Mouse (Mus musculus): ENCODE data around the gene Lin7c. TPM values are rescaled to one million over a fixed set of nuclear protein-coding genes. Genes with fewer than 3 reads are reported as not detected.

Lin7c gene
- total RNA-seq, 2 experiments from 2014 or later: 124 to 133 TPM

DNA sequence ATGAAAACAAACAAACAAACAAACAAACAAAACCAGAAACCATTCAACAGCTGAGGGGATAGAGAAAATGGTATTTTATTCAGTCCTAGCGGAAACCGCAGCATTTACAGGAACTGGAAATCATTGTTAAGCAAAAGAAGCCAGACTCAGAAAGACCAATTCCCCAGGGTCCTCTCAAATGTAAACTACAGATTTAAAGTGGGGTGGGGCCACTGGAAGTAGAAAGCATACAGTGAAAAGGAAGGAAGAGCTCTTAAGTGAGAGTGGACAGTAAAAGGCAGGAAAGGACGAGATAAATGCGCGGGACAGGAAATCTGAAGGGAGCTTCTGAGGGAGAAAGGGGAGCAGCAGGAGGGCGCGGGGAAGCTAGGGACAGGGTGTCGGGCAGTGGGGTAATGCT, 22.6 kb downstream of the Lin7c start:
- intact Hi-C loops (cut with DNase I): loop anchor here (10.0 kb wide), 1 partner anchor 102 kb away; the partner anchor contains the start of gene Ccdc34
- DNase-seq (ENCODE audit: extremely low spot score in 1 of 2, low spot score in 2 of 2): no peak

DNA sequence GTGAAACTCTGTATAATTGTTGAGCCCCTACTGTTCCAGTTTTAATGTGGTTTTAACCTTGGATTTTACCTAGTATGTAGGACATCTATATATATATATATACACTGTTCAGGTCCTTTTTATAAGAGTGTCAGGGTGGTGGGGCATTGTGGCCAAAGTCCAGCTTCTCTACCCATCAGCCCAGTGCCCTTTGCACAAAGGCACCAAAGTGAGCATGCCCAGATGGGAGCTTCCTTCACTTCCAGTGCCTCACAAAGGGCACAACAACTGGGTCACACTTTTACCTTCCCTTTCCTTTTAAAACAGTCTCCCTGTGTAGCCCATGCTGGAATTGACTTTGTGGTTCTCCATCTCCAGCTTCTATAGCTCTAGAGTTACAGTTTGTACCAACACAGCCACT, 23.9 kb downstream of the Lin7c start:
- intact Hi-C loops (cut with DNase I): loop anchor here (10.0 kb wide), 1 partner anchor 100 kb away; the partner anchor contains the start of gene Ccdc34
- DNase-seq (ENCODE audit: extremely low spot score in 1 of 2, low spot score in 2 of 2): no peak

DNA sequence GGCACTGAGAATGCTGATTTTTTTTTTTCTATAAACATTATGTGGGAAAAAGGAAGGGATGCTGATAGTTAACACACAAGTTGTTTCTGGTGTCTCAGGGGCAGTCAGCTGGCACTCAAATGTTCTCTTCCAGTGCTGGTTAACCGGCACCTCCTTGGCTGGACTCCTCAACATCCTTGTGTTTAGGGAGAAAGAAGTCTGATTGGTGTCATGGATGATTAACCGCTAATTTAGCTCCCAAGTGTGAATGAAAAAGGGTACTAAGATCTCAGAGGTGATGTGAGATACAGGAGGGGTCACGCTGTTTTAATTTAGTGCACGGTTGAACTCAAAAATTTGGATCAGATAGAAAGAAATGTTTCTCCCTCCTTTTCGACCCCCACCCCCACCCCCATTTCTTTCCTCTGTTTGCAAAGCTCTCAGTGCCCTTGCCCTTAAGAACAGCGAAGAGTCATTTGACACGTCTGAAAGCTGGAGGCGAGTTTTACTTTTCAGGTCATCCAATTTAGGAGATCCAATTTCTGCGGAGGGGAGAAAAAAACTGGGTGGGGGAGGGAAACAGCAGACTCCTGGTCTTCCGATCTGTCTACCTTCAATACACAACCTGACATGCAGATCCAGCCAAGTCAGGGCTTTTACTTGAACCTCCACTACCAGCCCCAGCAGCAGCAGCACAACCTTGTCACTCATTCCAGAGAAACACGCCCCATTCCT, 26.3 kb downstream of the Lin7c start:
- no peak for DNase-seq (ENCODE audit: extremely low spot score in 1 of 2, low spot score in 2 of 2)
- intact Hi-C loops (cut with DNase I): loop anchor here (10.0 kb wide), 1 partner anchor 98 kb away; the partner anchor contains the start of gene Ccdc34

DNA sequence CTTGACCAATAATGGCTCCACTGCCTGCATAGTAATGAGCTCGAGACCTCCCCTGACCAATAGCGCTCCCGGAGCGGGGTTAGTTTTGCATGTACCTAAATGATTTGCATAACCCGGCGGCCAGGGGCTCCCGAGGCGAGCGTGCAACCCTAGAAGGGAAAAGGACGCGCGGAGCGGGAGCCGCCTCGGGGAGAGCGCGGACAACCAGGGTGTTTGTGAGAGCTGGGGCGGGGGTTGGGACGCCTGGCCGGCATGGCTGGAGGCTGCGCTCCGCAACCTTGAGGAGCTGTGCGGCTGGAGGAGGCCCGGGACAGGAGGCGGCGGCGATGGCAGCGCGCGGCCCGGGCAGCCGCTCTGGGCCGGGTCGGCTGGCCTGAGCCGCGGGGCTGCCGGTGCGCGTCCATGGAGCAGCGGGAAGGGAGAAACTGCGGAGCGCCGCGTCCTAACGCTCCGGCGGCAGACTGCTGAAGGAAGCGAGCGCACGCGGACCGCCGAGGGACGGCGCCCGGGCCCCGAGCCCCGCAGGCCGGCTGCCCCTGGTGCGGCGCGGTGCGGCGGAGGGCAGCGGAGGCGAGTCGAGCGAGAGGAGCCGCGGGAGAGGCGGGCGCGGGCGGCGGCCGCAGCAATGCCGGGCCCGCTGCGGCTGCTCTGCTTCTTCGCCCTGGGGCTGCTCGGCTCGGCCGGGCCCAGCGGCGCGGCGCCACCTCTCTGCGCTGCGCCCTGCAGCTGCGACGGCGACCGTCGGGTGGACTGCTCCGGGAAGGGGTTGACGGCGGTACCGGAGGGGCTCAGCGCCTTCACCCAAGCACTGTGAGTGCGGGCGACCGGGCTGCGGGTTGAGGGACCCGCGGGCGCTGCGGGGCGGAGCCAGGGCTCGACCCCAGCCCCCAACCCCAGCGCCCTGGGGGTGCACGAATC, 27.1 kb downstream of the Lin7c start, which contains the start of gene Lgr4:
Gene Lgr4 (plus strand): TSS at position 152 of the 918 bp plus-strand sequence.
- intact Hi-C loops (cut with DNase I): loop anchor here (10.0 kb wide), 1 partner anchor 97 kb away; the partner anchor contains the start of gene Ccdc34
- peak; percentile 94 for DNase-seq (ENCODE audit: extremely low spot score in 1 of 2, low spot score in 2 of 2)

DNA sequence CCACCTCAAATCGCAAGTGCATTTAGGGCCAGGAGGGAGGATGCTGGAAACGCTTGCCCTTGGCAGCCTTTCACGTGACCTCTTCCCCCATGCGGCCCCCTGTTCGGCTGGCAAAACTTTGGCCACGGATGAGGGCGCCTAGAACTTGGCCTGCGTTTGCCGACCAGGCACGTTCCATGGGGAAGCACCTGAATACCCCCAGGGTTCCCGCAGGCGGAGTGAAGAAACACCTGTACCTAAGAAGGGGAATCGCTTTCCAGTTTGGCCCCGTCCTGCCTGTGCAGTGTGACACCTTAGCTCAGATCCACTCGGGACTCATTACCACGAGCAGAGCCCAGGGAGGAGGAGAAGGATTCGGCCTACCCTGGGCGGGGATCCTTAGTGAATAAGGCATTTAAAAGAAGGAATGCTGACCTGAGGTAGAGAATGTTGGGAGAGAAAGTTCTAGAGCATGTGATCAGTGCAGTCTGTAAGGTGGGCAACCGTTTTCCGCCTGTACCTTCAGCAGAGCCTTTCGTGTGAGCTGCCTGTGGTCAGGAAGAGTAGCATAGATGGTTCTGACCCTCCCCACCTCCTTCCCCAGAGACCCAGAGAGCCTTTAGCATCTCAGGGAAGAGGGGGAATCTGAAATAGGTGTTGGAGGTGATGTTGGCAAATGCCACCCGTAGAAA, 28.1 kb downstream of the Lin7c start:
- intact Hi-C loops (cut with DNase I): loop anchor here (10.0 kb wide), 1 partner anchor 96 kb away; the partner anchor contains the start of gene Ccdc34
- DNase-seq (ENCODE audit: extremely low spot score in 1 of 2, low spot score in 2 of 2): no peak

DNA sequence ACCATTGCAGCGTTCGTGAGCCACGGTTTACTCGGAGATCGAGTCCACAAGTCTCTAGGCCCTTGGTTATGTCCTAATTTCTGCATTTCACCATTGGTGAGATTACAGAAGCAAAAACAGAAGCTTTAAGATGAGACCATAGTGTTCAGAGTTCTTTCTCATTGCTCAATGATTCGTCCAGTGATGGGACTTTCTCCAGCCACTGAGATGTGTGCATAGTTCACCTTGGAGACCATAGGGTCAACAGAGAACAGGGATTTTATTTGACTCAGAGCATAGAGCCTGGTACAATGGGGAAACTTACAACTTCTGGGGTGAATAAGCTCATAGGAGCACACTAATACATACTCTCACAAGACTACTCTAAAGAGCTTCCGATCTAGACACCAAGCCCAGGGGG, 29.8 kb downstream of the Lin7c start:
- DNase-seq (ENCODE audit: extremely low spot score in 1 of 2, low spot score in 2 of 2): no peak
- intact Hi-C loops (cut with DNase I): no loop called here

DNA sequence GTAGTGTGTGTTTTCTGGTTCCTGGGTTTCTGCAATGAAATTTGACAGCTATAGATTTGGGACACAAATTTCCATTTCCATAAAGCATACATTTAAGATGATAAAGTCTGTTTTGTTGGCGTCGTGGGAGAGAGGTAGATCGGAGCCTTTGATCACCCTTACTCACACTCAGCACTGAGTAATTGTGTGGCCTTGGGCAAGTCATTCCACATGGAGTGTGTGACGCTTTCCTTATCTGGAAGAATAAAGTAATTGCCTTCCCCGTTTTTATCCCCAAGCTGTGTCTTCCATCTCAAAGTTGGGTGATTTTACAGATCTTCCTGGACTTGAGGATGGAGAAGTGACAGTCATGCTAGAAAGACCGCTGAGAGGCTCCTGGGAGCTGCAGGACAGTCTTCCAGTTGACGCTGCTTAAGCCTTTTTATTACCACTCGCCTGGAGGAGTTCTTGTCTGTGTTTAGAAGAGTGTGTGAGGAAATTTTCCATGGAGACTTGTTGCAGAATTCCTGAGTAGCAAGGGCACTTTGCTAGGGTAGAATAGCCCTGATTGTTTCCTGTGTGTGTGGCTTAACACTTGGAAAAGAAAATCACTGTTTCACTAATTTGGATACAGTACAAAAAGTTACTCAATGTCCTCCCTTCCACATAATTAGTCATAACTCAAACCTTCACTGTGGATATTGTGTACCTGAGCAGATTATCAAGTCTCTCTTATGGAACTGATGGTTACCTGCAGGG, 30.8 kb downstream of the Lin7c start:
- intact Hi-C loops (cut with DNase I): no loop called here
- DNase-seq (ENCODE audit: extremely low spot score in 1 of 2, low spot score in 2 of 2): no peak

DNA sequence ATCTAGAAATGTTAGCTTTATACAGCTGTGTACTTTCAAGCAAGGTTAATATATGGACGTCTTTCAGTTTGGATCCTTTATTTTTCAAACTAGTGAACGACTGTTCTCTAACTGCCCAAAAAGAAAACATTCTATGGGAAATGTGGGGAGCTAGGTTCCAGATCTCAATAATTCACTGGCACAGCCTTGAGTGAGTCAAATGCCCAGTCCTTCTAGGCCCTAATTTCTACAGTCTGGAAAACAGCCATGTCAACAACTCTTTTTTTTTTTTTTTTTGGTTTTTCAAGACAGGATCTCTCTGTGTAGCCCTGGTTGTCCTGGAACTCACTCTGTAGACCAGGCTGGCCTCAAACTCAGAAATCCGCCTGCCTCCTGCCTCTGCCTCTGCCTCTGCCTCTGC, 31.7 kb downstream of the Lin7c start:
- intact Hi-C loops (cut with DNase I): no loop called here
- no peak for DNase-seq (ENCODE audit: extremely low spot score in 1 of 2, low spot score in 2 of 2)

DNA sequence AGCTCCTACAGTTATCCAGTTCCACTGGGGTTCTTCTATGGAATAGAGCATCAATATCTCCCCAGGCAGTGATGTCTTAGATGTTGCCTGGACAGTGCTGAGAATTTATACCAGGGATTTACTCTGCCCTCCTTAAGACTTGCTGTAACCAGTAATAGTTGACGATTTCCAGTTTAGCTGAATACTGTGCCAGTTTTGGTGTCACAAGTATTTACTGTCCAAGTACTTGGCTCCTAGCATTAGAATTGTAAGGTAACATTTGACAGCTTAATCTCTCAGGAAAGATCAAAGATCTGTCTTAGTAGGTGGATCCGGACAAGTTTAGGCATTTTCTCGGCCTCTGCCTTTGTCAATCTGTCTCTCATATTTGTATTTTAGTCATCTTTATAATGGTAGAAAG, 32.4 kb downstream of the Lin7c start:
- intact Hi-C loops (cut with DNase I): no loop called here

DNA sequence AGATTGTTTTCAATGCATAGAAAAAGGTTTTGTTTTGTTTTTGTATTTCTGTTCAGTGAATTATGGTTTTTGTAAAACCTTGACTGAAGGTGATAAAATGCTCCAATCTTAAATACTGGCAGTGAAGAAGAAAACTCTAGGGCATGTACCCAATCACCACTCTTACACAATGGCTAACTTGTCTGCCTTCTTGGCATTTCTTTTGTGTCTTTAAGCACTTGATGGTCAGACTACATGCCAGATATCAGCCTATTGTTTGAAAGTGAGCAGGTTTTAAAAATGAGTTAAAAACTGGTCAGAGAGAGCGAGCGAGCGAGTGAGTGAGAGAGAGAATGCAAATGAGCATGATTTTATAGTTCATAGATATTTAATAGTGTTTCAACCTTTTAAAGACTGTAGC, 33.3 kb downstream of the Lin7c start:
- intact Hi-C loops (cut with DNase I): no loop called here
- no peak for DNase-seq (ENCODE audit: extremely low spot score in 1 of 2, low spot score in 2 of 2)

More for the DNA sequence above, 32.4 kb downstream of the Lin7c start:
- DNase-seq (ENCODE audit: extremely low spot score in 1 of 2, low spot score in 2 of 2): no peak

DNA sequence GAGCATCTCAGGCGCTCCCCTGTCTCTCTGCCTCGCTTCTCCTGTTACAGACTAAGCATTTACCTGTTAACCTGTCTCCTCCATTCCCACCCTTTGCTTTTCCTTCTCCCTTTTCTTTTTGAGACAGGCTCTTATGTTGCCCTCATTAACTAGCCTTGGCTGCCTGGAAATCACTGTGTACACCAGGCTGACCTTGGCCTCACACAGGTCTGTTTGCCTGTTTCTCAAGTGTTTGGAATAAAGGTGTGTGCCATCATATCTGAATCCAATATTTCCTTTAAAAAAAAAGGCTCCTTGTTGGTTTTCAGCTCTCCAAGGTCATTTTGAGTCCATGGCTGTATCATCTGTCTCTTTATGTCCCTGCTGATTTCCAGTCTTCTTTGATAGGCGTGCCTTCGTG, 36.3 kb downstream of the Lin7c start:
- intact Hi-C loops (cut with DNase I): no loop called here
- no peak for DNase-seq (ENCODE audit: extremely low spot score in 1 of 2, low spot score in 2 of 2)

DNA sequence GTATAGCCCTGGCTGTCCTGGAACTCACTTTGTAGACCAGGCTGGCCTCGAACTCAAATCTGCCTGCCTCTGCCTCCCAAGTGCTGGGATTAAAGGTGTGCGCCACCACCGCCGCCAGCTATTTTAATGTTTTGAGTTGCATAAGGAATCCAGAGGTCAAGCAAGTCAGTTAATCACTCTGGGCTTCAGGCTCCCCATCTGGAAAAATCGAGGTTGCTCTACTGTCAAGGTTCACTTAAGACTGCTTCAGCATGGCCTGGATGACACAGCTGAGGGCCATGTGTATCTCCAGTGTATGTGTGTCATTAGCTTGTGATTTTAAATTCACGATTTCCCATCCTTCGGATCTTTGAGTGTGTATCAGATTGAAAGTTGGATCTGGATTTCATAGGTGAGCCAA, 36.8 kb downstream of the Lin7c start:
- intact Hi-C loops (cut with DNase I): no loop called here
- DNase-seq (ENCODE audit: extremely low spot score in 1 of 2, low spot score in 2 of 2): no peak

DNA sequence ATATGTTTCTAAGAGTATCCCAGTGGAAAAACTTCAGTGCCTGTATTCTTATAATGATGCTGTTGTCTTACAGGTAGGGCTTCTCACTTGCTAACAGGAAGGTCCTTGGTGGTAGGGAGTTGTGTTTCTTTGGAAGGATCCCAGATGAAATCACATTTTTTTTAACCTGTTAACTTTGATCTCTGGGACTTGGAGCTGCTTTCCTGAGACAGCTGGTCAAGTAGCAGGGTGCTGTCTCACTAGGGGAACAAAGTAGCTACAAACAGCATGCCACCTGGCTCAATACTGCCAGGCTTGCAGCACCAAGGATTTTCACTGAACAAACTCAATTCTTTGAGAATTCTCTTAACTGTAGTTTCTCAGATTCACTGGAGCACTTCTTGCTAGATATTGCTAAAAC, 37.2 kb downstream of the Lin7c start:
- DNase-seq (ENCODE audit: extremely low spot score in 1 of 2, low spot score in 2 of 2): no peak
- intact Hi-C loops (cut with DNase I): no loop called here

DNA sequence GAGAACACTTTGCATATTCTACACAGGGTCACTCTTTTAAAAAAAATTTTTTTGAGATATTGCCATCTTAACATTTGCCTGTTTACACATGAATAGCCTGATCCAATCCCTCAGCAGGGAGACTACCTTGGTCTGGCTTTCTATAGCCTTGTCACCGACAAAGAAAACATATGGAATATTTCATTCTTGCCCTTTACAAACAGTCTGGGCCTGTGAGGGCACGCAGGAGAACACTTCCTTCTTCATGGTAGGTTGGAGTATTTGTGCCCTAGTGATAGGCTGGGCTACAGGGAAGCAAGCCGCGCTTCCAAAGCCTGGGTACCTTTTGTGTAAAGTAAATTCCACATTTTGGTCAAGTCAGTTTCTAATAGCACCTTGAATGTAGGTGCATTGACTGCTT, 38.1 kb downstream of the Lin7c start:
- intact Hi-C loops (cut with DNase I): no loop called here

DNA sequence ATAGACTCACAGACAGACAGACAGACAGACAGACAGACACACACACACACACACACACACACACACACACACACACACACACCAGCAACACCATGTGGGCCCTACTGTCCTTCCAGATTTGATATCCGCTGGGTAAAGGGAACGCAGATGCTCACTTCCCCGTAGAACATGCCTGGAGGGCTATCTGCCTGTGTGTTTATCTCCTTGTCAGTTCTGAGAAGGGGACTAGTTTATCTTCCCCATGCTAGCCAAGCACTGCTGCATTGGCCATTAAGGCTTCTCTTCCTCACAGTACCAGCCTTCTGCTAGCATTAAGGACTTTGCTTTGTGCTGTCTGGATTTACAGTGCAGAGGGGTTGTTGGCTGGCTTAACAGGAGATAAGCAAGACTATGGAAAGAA, 38.6 kb downstream of the Lin7c start:
- intact Hi-C loops (cut with DNase I): no loop called here

More for the DNA sequence above, 38.1 kb downstream of the Lin7c start:
- no peak for DNase-seq (ENCODE audit: extremely low spot score in 1 of 2, low spot score in 2 of 2)

DNA sequence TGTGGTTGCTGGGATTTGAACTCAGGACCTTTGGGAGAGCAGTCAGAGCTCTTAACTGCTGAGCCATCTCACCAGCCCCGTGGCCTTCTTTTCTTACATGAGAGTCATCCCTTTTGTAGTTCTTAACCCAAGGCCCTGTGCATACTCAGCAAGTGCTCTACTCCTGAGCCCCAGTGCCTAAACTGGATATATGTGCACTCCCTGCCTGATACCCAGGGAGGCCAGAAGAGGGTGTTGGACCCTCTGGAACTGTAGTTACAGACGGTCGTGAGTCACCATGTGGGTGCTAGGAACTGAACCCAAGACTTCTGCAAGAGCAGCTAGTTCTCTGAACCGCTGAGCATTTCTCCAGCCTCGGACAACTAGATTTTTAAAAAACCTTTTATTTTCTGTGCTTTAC, 39.7 kb downstream of the Lin7c start:
- no peak for DNase-seq (ENCODE audit: extremely low spot score in 1 of 2, low spot score in 2 of 2)
- intact Hi-C loops (cut with DNase I): no loop called here

More for the DNA sequence above, 38.6 kb downstream of the Lin7c start:
- no peak for DNase-seq (ENCODE audit: extremely low spot score in 1 of 2, low spot score in 2 of 2)

DNA sequence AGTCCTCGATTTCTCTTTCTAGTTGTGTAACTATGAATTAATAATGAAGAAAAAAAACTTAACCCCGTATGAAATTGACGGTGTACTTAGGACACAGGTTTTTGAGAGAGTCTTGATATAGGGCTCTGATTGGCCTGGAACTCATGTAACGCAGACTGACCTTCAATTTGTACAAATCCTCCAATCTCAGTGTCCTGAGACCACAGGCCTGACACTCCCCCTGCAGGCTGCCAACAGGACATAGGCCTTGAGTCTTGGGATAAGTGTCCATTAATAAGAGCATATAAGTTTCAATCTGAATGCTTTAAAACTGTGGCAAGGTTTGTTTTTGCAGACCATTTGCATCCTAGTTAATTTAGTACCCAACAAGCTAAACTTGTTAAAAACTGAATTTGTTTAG, 40.1 kb downstream of the Lin7c start:
- DNase-seq (ENCODE audit: extremely low spot score in 1 of 2, low spot score in 2 of 2): no peak
- intact Hi-C loops (cut with DNase I): no loop called here

DNA sequence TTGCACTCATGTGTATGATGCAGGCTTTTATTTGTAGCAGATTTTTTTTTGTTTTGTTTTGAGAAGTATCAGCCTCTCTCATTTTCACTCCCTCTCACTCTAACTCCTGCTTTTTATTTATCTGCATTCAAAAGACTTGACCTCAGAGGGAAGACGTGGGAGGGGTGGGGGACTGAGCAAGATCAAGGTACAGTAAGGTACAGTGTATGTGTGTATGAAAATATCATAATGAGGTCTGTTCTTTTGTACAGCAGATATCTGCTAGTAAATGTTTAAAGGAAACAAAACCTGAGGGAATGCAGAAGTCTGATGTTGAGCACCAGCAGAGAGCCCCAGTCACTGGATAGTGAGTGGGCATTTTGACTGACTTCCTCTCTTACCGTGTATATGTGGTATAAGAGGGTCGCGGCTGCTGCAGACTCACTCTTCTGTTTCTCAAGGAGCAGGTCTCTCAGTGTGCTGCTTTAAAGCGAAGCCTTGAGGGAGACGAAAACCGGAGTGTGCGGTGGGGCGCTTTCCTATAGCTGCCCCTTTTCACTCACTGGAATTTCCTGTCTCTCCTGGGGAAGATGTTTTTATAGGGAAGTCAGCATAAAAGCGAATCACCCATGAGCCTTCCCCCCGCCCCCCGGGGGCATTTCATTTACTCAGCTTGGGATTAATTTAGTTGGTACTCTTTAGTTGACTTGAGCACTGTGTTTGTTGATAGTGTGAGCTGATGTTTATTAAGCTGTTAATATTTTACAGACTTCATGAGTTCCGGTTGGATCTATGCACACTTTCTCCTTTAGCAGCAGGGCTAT, 41.5 kb downstream of the Lin7c start:
- intact Hi-C loops (cut with DNase I): no loop called here
- DNase-seq (ENCODE audit: extremely low spot score in 1 of 2, low spot score in 2 of 2): no peak
